Mouse (Mus musculus) C2C12 (cell line): ENCODE data around the gene Rtp2.

Experiments used
- CEBPB ChIP-seq: IDR thresholded peaks from one replicate; pipeline ENCODE4 v1.6.1; 2011; ENCODE audit warnings: low read depth, mild to moderate bottlenecking, control low read depth, moderate library complexity
- CTCF ChIP-seq: IDR thresholded peaks from one replicate; pipeline ENCODE4 v1.5.1; 2011; ENCODE audit not compliant: control insufficient read depth, insufficient read depth, insufficient read length
- MAX ChIP-seq: IDR thresholded peaks from one replicate; pipeline ENCODE4 v1.6.1; 2011; ENCODE audit warnings: mild to moderate bottlenecking, control low read depth
- MYOD1 ChIP-seq: IDR thresholded peaks from one replicate; pipeline ENCODE4 v1.6.1; 2011; ENCODE audit warnings: low read depth; ENCODE audit not compliant: control insufficient read depth, insufficient read length
- MYOG ChIP-seq: IDR thresholded peaks from one replicate; pipeline ENCODE4 v1.6.1; 2011; ENCODE audit not compliant: control insufficient read depth, insufficient read length; ENCODE audit errors: extremely low read depth
- USF1 ChIP-seq: IDR thresholded peaks from one replicate; pipeline ENCODE4 v1.6.1; 2011; ENCODE audit warnings: low read depth, mild to moderate bottlenecking, control low read depth, moderate library complexity

GRCm38 (mm10) chr16:23953189-23953958 is 21.2 kb upstream of the Rtp2 start:
- no peak for TF ChIP-seq USF1
- TF ChIP-seq CTCF = no peak
- no peak for TF ChIP-seq MYOD1
- TF ChIP-seq MAX = no peak
- TF ChIP-seq MYOG = no peak
- TF ChIP-seq CEBPB = no peak
